Mouse (Mus musculus) small intestine, adult 2 months (tissue): ENCODE data around the gene Bcl2l1. TPM values are rescaled to one million over a fixed set of nuclear protein-coding genes. Genes with fewer than 3 reads are reported as not detected.

ENCODE experiments used
- H3K27ac ChIP-seq: fragments of 200-500 bp; 2 replicates; pipeline ENCODE4 v1.5.1; 2012; ENCODE audit warnings: low read depth, low read length, control low read depth, inconsistent platforms; ENCODE audit not compliant: insufficient read depth
- H3K27me3 ChIP-seq: fragments of 200-500 bp; 2 replicates; pipeline ENCODE4 v1.6.1; 2012; ENCODE audit warnings: mild to moderate bottlenecking, moderate library complexity, low read length, inconsistent platforms; ENCODE audit not compliant: control insufficient read depth, insufficient read depth
- H3K36me3 ChIP-seq: fragments of 200-500 bp; 2 replicates; pipeline ENCODE4 v1.6.1; 2012; ENCODE audit warnings: mild to moderate bottlenecking, low read length, control low read depth, inconsistent platforms; ENCODE audit not compliant: control insufficient read depth, insufficient read depth
- H3K4me1 ChIP-seq: fragments of 200-500 bp; 2 replicates; pipeline ENCODE4 v1.6.1; 2012; ENCODE audit warnings: low read length, inconsistent platforms, mixed read lengths; ENCODE audit not compliant: control insufficient read depth, insufficient read depth, insufficient read length
- H3K4me3 ChIP-seq: fragments of 200-500 bp; 2 replicates; pipeline ENCODE4 v1.5.1; 2012; ENCODE audit warnings: low read depth, mild to moderate bottlenecking, control low read depth, inconsistent platforms, low read length, moderate library complexity
- CTCF ChIP-seq: fragments of 200-500 bp; IDR thresholded peaks from 2 replicates; pipeline ENCODE4 v1.5.1; 2012; ENCODE audit warnings: low read depth, mild to moderate bottlenecking, control low read depth, inconsistent platforms, low read length, moderate library complexity, mixed read lengths; ENCODE audit not compliant: insufficient replicate concordance, insufficient read length; ENCODE audit errors: extremely low read depth
- POLR2A ChIP-seq: fragments of 200-500 bp; IDR thresholded peaks from 2 replicates; pipeline ENCODE4 v1.6.1; 2012; ENCODE audit warnings: low read depth, mild to moderate bottlenecking, control low read depth, inconsistent platforms, low read length, moderate library complexity
- WGBS: fragments of 180-500 bp; shearing (Covaris S2); methylation state at CpG from one replicate; pipeline ENCODE4 v1.1.7; 2018; 5-methylcytosine and 5-hydroxymethylcytosine counted together
- polyA plus RNA-seq: library from polyadenylated mRNA; depleted of rRNA; stranded (reverse); fragments of >200 nt; gene quantifications from 2 replicates; pipeline ENCODE4 v1.2.3, GENCODE M21; 2012

Gene Bcl2l1
- polyA plus RNA-seq, 1 experiment, result 53.8 TPM

DNA sequence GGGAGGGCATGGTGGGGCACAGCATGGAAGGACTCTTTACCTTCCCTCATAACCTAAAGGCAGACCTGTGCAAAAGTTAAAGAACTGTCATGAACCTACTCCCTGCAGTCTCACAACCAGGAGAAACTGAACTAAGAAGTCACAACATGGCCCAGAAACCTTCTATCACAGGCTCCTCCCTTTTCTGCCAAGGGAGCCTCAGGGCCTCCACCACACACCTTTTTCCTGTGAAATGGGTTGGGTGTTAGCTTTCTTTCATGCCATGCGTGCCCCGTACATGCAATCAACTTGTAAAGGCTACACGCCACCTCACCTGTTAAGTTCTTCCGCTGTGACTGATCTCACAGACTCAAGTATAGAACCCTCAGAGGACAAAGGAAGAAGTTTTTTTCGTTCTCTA lies 28.4 kb downstream of the Bcl2l1 start:
- Histone ChIP-seq H3K27ac (no peak overlapping the region), H3K4me3 (no peak overlapping the region), H3K27me3 (no peaks in the 10 kb centered on the region), H3K4me1 (peaks cover 23% of the 10 kb centered on the region), H3K36me3 (no peaks in the 10 kb centered on the region)
- 93% methylated on average over 5 of the region's 5 CpGs for WGBS
- TF ChIP-seq CTCF (no peak), POLR2A (no peak)

DNA sequence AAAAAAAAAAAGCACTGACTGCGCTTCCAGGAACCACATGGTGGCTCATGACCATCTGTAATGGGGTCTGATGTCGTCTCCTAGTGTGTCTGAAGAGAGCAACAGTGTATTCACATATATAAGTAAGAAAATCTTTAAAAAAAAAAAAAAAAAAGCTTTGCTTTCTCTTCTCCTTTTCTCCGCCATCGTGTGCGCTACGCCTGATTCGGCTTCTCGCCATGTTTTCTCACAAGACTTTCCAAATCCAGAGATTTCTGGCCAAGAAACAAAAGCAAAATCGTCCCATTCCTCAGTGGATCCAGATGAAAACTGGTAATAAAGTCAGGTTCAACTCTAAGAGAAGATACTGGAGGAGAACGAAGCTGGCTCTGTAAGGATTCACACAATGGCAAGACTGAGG lies 29.2 kb downstream of the Bcl2l1 start:
- WGBS, result 91% methylated on average over 10 of the region's 10 CpGs
- H3K4me3 ChIP-seq, result no peak overlapping the region

DNA sequence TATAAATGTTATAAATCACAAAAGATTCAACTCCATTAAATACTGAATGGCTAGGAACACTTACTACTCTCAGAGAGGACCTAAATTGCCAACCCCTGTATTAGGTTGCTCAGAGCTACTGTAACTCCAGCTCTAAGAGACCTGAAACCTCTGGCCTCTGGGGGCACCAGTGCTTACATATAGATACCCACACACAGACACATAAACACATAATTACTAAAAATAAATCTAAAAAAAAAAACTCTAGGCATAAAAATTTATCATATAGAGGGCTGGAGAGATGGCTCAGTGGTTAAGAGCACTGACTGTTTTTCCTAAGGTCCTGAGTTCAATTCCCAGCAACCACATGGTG lies 30.8 kb downstream of the Bcl2l1 start:
- TF ChIP-seq POLR2A (no peak), CTCF (no peak)
- Histone ChIP-seq H3K27me3 (no peaks in the 10 kb centered on the region), H3K36me3 (no peaks in the 10 kb centered on the region), H3K4me3 (no peak overlapping the region), H3K4me1 (peaks cover 15% of the 10 kb centered on the region), H3K27ac (no peak overlapping the region)

More for the DNA sequence above, 29.2 kb downstream of the Bcl2l1 start:
- Histone ChIP-seq H3K27ac (no peak overlapping the region), H3K4me1 (peaks cover 20% of the 10 kb centered on the region), H3K36me3 (no peaks in the 10 kb centered on the region), H3K27me3 (no peaks in the 10 kb centered on the region)
- no peak for TF ChIP-seq CTCF
- TF ChIP-seq POLR2A, result no peak

DNA sequence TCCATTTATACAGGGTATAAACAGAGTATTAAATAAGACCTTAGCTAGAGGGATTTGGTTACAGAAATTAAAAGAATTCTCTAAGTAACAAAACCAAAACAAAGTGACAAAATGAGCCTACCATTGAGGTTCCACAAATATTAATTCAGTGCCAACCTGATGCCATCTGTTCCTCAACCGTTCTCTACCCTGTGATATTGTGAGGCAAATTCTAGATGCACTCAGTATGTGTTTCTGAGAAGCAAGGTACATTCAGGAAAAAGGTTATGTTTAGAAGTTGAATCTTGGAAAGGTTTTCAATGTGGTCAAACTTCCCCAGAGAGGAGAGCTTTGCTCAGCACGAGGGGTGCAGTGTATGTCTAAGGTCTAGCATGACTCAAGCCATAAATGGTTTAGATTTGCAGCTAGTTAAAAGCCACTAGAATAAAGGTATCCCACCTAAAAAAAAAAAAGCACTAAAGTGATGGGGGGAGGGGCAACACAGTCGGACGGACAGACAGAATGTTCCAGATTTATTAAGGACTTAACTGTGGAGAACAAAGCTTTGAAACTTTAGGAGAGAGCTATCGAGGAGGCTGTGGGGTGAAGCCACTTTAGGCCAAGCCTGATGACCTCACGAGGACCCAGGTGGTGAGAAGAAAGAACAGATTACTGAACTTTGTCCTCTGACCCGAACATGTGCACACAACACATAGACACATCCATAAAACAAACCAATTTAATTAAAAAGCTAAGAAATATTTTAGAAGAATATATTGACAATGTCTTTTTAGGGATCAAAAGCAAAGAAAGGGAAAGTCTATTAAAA lies 31.4 kb downstream of the Bcl2l1 start:
- no peak for TF ChIP-seq CTCF
- TF ChIP-seq POLR2A, result no peak
- H3K4me3 ChIP-seq, result no peak overlapping the region
- H3K36me3 ChIP-seq, result no peaks in the 10 kb centered on the region
- H3K27ac ChIP-seq, result no peak overlapping the region
- H3K27me3 ChIP-seq, result no peaks in the 10 kb centered on the region
- 43% methylated on average over 7 of the region's 7 CpGs for WGBS
- H3K4me1 ChIP-seq, result peaks cover 11% of the 10 kb centered on the region

DNA sequence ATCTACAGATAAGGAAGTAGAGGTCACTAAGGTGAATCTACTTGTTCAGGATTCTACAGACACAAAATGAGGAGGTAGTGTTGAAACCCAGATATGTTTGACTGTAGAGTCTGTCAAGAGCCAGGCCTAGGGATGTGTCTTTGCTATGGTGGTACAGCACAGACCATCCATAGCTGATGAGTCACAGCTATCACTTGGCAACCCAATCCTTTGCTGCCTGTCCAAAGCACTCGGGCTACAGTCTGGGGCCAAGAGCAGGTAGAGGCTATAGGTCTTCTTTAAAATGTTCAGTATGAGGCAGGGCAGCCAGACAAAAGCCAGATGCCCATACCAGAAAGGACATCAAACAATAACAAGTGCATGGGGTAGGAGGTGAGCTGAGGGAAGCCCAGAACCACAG lies 33.9 kb downstream of the Bcl2l1 start:
- no peak overlapping the region for H3K4me3 ChIP-seq
- WGBS, result 88% methylated on average over 1 of the region's 1 CpGs
- no peaks in the 10 kb centered on the region for H3K36me3 ChIP-seq
- no peaks in the 10 kb centered on the region for H3K4me1 ChIP-seq
- no peak overlapping the region for H3K27ac ChIP-seq
- no peak for TF ChIP-seq CTCF
- TF ChIP-seq POLR2A, result no peak
- no peaks in the 10 kb centered on the region for H3K27me3 ChIP-seq

DNA sequence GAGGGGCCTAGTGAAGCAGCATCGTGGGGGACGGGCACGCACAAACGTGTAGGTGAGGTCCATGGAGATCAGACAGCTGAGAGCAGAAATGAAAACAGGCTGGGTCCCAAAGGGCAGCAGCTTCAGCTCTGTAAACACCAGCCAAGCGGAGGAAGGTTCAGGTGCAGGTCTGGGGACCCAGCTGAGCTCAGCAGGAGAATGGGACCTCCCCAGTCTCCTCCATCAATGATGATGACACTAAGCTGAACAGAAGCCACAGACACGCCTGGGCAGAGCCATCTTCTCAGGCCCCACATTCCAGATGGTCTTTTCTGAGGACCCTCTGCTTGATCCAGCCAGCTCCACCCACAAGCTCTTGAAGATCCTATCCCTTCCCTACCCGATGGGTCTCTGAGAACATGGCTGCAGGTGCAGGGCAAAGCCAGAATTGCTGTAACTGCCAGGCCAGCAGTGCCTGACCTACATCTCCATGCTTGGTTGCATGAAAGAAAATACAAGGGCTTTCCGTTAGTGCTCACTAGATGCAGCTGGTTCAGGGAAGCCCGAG lies 37.2 kb downstream of the Bcl2l1 start:
- H3K36me3 ChIP-seq, result no peaks in the 10 kb centered on the region
- no peak for TF ChIP-seq CTCF
- TF ChIP-seq POLR2A, result no peak
- no peaks in the 10 kb centered on the region for H3K27me3 ChIP-seq
- H3K4me1 ChIP-seq, result peaks cover 7% of the 10 kb centered on the region; the same call in 1 of the 2 replicates
- 85% methylated on average over 9 of the region's 9 CpGs for WGBS
- H3K4me3 ChIP-seq, result no peak overlapping the region
- H3K27ac ChIP-seq, result no peak overlapping the region

DNA sequence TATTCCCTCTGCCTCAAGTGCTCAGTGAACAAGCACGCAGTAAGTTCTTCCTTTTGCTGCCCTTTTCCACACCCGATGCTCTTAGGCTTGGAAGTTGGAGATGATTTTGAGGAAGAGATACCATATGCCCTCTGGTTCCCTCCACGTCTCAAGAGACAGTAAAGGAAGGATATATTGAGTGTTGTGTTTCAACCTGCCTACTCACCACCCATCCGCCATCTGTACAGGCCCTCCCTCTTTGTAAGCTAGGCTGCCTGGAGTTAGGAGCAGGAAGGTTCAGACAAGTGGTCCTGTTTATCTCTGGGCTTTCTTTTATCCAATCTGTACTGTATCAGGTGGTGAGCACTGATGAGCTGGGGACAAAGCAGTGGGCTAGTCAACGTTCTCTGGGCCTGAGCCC lies 38.1 kb downstream of the Bcl2l1 start:
- no peak for TF ChIP-seq CTCF
- TF ChIP-seq POLR2A, result no peak
- Histone ChIP-seq H3K36me3 (no peaks in the 10 kb centered on the region), H3K27me3 (no peaks in the 10 kb centered on the region), H3K4me3 (no peak overlapping the region), H3K27ac (no peak overlapping the region), H3K4me1 (peaks cover 13% of the 10 kb centered on the region; the same call in 1 of the 2 replicates)
- WGBS, result 85% methylated on average over 5 of the region's 5 CpGs
